Mouse (Mus musculus): Measurements from ENCODE around the gene Gucd1. TPM values are rescaled to one million over a fixed set of nuclear protein-coding genes. Genes with fewer than 3 reads are reported as not detected.
"Not testable (repeated sequence)": the region's sequence is repeated elsewhere in the genome, so short reads cannot be mapped to it uniquely, and the experiment has no call there.

Gene Gucd1
- polyA plus RNA-seq, 1 experiment from 2014 or later, result 31.7 TPM

GRCm38 (mm10) chr10:75534934-75535333 is 17.2 kb upstream of the Gucd1 start:
- no peak for ATAC-seq (ENCODE audit: insufficient number of reproducible peaks, insufficient read depth, low FRiP score, low TSS enrichment)
- no peak overlapping the region for H3K9ac ChIP-seq
- no peaks in the 10 kb centered on the region for H3K27me3 ChIP-seq
- WGBS, result 94% methylated on average over 8 of the region's 8 CpGs
- H3K4me1 ChIP-seq, result no peaks in the 10 kb centered on the region
- H3K4me2 ChIP-seq (replicated peaks), result no peak overlapping the region
- peaks cover 53% of the 10 kb centered on the region for H3K36me3 ChIP-seq
- no peak overlapping the region for H3K4me3 ChIP-seq
- no peak overlapping the region for H3K27ac ChIP-seq
- no peaks in the 10 kb centered on the region for H3K9me3 ChIP-seq

GRCm38 (mm10) chr10:75534216-75534615 is 16.4 kb upstream of the Gucd1 start:
- H3K27ac ChIP-seq, result no peak overlapping the region
- H3K9me3 ChIP-seq, result no peaks in the 10 kb centered on the region
- no peak for ATAC-seq (ENCODE audit: insufficient number of reproducible peaks, insufficient read depth, low FRiP score, low TSS enrichment)
- peaks cover 53% of the 10 kb centered on the region for H3K36me3 ChIP-seq
- no peak overlapping the region for H3K9ac ChIP-seq
- no peaks in the 10 kb centered on the region for H3K27me3 ChIP-seq
- no peak overlapping the region for H3K4me3 ChIP-seq
- no peak overlapping the region for H3K4me2 ChIP-seq (replicated peaks)
- H3K4me1 ChIP-seq, result no peaks in the 10 kb centered on the region
- 94% methylated on average over 8 of the region's 8 CpGs for WGBS

GRCm38 (mm10) chr10:75531532-75532090 is 13.8 kb upstream of the Gucd1 start:
- ATAC-seq (ENCODE audit: insufficient number of reproducible peaks, insufficient read depth, low FRiP score, low TSS enrichment), result no peak
- H3K27me3 ChIP-seq, result no peaks in the 10 kb centered on the region
- no peak overlapping the region for H3K9ac ChIP-seq

GRCm38 (mm10) chr10:75530322-75530721 is 12.6 kb upstream of the Gucd1 start:
- Histone ChIP-seq H3K36me3 (peaks cover 54% of the 10 kb centered on the region), H3K9ac (no peak overlapping the region), H3K27me3 (no peaks in the 10 kb centered on the region), H3K9me3 (no peaks in the 10 kb centered on the region), H3K27ac (no peak overlapping the region), H3K4me3 (no peak overlapping the region), H3K4me2 (replicated peaks) (no peak overlapping the region), H3K4me1 (no peaks in the 10 kb centered on the region)
- no peak for ATAC-seq (ENCODE audit: insufficient number of reproducible peaks, insufficient read depth, low FRiP score, low TSS enrichment)
- WGBS, result 80% methylated on average over 2 of the region's 2 CpGs

More at GRCm38 (mm10) chr10:75531532-75532090, 13.8 kb upstream of the Gucd1 start:
- peaks cover 53% of the 10 kb centered on the region for H3K36me3 ChIP-seq
- H3K4me2 ChIP-seq (replicated peaks), result no peak overlapping the region
- WGBS, result 89% methylated on average over 9 of the region's 9 CpGs
- no peak overlapping the region for H3K4me3 ChIP-seq
- no peak overlapping the region for H3K27ac ChIP-seq
- no peaks in the 10 kb centered on the region for H3K9me3 ChIP-seq
- H3K4me1 ChIP-seq, result no peaks in the 10 kb centered on the region

GRCm38 (mm10) chr10:75525450-75525849 is 7.7 kb upstream of the Gucd1 start:
- not testable (repeated sequence) for H3K9me3 ChIP-seq; H3K27me3 ChIP-seq; H3K4me2 ChIP-seq (replicated peaks); ATAC-seq (ENCODE audit: insufficient number of reproducible peaks, insufficient read depth, low FRiP score, low TSS enrichment); H3K27ac ChIP-seq; H3K9ac ChIP-seq; H3K4me1 ChIP-seq; H3K4me3 ChIP-seq
- 95% methylated on average over 9 of the region's 9 CpGs for WGBS
- H3K36me3 ChIP-seq, result peaks cover 50% of the 10 kb centered on the region

- ATAC-seq (ENCODE audit: insufficient number of reproducible peaks, insufficient read depth, low FRiP score, low TSS enrichment), result no peak
- Histone ChIP-seq H3K27ac (no peak overlapping the region), H3K4me3 (no peak overlapping the region), H3K4me2 (replicated peaks) (no peak overlapping the region), H3K27me3 (no peaks in the 10 kb centered on the region), H3K9ac (no peak overlapping the region; the same call in 1 of the 2 replicates), H3K36me3 (peaks cover 60% of the 10 kb centered on the region), H3K4me1 (peaks cover 15% of the 10 kb centered on the region), H3K9me3 (no peaks in the 10 kb centered on the region)
- 96% methylated on average over 4 of the region's 4 CpGs for WGBS
These were observed 3.9 kb upstream of the Gucd1 start for GRCm38 (mm10) chr10:75521643-75522042.

- no peak overlapping the region for H3K9ac ChIP-seq
- no peak overlapping the region for H3K4me2 ChIP-seq (replicated peaks)
- H3K4me3 ChIP-seq, result no peak overlapping the region
- 97% methylated on average over 5 of the region's 5 CpGs for WGBS
- H3K9me3 ChIP-seq, result no peaks in the 10 kb centered on the region
- H3K27ac ChIP-seq, result no peak overlapping the region
- peaks cover 23% of the 10 kb centered on the region for H3K4me1 ChIP-seq
- no peaks in the 10 kb centered on the region for H3K27me3 ChIP-seq
- ATAC-seq (ENCODE audit: insufficient number of reproducible peaks, insufficient read depth, low FRiP score, low TSS enrichment), result no peak
- peaks cover 53% of the 10 kb centered on the region for H3K36me3 ChIP-seq
These were observed 2.8 kb upstream of the Gucd1 start for GRCm38 (mm10) chr10:75520581-75520980.

- Histone ChIP-seq H3K27ac (peak within 1 kb of the TSS; percentile 98), H3K9ac (peak within 1 kb of the TSS; percentile 93), H3K4me2 (replicated peaks) (peak within 1 kb of the TSS; percentile 90), H3K9me3 (no peaks in the 10 kb centered on the region), H3K4me1 (peaks cover 26% of the 10 kb centered on the region), H3K27me3 (no peaks in the 10 kb centered on the region), H3K36me3 (peaks cover 30% of the 10 kb centered on the region), H3K4me3 (peak within 1 kb of the TSS; percentile 89)
- peak; percentile 98 for ATAC-seq (ENCODE audit: insufficient number of reproducible peaks, insufficient read depth, low FRiP score, low TSS enrichment)
- under 1% methylated on average over 37 of the region's 52 CpGs for WGBS
These were observed 557 bp downstream of the Gucd1 start, which contains the start of gene Snrpd3 for GRCm38 (mm10) chr10:75517073-75517757. TSS of gene Snrpd3 (plus strand) at chr10:75517551.

GRCm38 (mm10) chr10:75516724-75517072 is 1.1 kb downstream of the Gucd1 start:
- ATAC-seq (ENCODE audit: insufficient number of reproducible peaks, insufficient read depth, low FRiP score, low TSS enrichment), result no peak
- peak overlapping the region; percentile 98 for H3K27ac ChIP-seq
- peaks cover 29% of the 10 kb centered on the region for H3K36me3 ChIP-seq
- under 1% methylated on average over 12 of the region's 12 CpGs for WGBS
- no peaks in the 10 kb centered on the region for H3K27me3 ChIP-seq
- peak overlapping the region; percentile 92 for H3K9ac ChIP-seq
- peaks cover 26% of the 10 kb centered on the region for H3K4me1 ChIP-seq
- peak overlapping the region; percentile 73 for H3K4me2 ChIP-seq (replicated peaks)
- H3K9me3 ChIP-seq, result no peaks in the 10 kb centered on the region
- peak overlapping the region; percentile 89 for H3K4me3 ChIP-seq

GRCm38 (mm10) chr10:75516038-75516723 is 1.6 kb downstream of the Gucd1 start:
- Histone ChIP-seq H3K9ac (peak overlapping the region; percentile 92), H3K4me3 (peak overlapping the region; percentile 89), H3K36me3 (peaks cover 29% of the 10 kb centered on the region), H3K27me3 (no peaks in the 10 kb centered on the region), H3K4me1 (peaks cover 26% of the 10 kb centered on the region), H3K9me3 (no peaks in the 10 kb centered on the region), H3K27ac (0 out of 2 replicates have a peak overlapping the region, but pooled peaks have one; percentile 98), H3K4me2 (replicated peaks) (peak overlapping the region; percentile 73)
- WGBS, result 23% methylated on average over 8 of the region's 8 CpGs
- ATAC-seq (ENCODE audit: insufficient number of reproducible peaks, insufficient read depth, low FRiP score, low TSS enrichment), result no peak

- no peaks in the 10 kb centered on the region for H3K9me3 ChIP-seq
- H3K4me1 ChIP-seq, result peaks cover 22% of the 10 kb centered on the region
- H3K27me3 ChIP-seq, result no peaks in the 10 kb centered on the region
- 0 out of 2 replicates have a peak overlapping the region, but pooled peaks have one; percentile 89 for H3K4me3 ChIP-seq
- H3K4me2 ChIP-seq (replicated peaks), result peak overlapping the region; percentile 73
- 48% methylated on average over 4 of the region's 4 CpGs for WGBS
- H3K27ac ChIP-seq, result no peak overlapping the region
- H3K36me3 ChIP-seq, result peaks cover 29% of the 10 kb centered on the region
- H3K9ac ChIP-seq, result no peak overlapping the region
- no peak for ATAC-seq (ENCODE audit: insufficient number of reproducible peaks, insufficient read depth, low FRiP score, low TSS enrichment)
These were observed 2.3 kb downstream of the Gucd1 start for GRCm38 (mm10) chr10:75515216-75516037.
